Mouse (Mus musculus) left cerebral cortex, adult 2 months (tissue): ENCODE results near the gene Son. TPM values are rescaled to one million over a fixed set of nuclear protein-coding genes. Genes with fewer than 3 reads are reported as not detected.
A peak's percentile ranks its signal among the peaks of the same experiment; 100 is the strongest.

Source experiments
- DNase-seq, 2 experiments: peaks; one replicate each; pipeline ENCODE4 v3.0.0; 2021 to 2022; ENCODE audit warnings: low spot score in 2 of 2, mixed read lengths in 1 of 2; ENCODE audit errors: extremely low spot score in 1 of 2
- H3K27ac ChIP-seq: fragments of 200-600 bp; 2 replicates; pipeline ENCODE4 v1.8.1; 2022
- H3K4me3 ChIP-seq: fragments of 200-600 bp; 2 replicates; pipeline ENCODE4 v1.8.1; 2022
- CTCF ChIP-seq: fragments of 200-600 bp; IDR thresholded peaks from 2 replicates; pipeline ENCODE4 v1.8.1; 2022; ENCODE audit warnings: antibody characterized with exemption, mild to moderate bottlenecking, moderate library complexity
- intact Hi-C: fragments of 180-260 bp; cut with DNase I; formaldehyde crosslinking; loops from one replicate; pipeline ENCODE4 v1.15.1; 2025
- long read RNA-seq, 2 experiments: library from polyadenylated mRNA; stranded (forward); transcript quantifications; one replicate each; pipeline ENCODE4 v2.0.0; 2021; ENCODE audit warnings: borderline mapping rate in 2 of 2
- total RNA-seq, 2 experiments: library from RNA; stranded (reverse); gene quantifications; 2 replicates each; pipeline ENCODE4 v1.2.3; 2021

Son gene
- total RNA-seq, result 100 to 1,000 TPM; 221 to 228 TPM
- long read RNA-seq, experiment 1, full-length matches to known transcripts, result 65 of 128 reads
- long read RNA-seq, experiment 1, partial matches to known transcripts, result 51 of 128 reads
- long read RNA-seq, experiment 1, other reads (novel, unspliced or antisense), result 12 of 128 reads
- long read RNA-seq, experiment 2, full-length matches to known transcripts, result 32 of 83 reads
- long read RNA-seq, experiment 2, partial matches to known transcripts, result 42 of 83 reads
- long read RNA-seq, experiment 2, other reads (novel, unspliced or antisense), result 9 of 83 reads

GRCm38 (mm10) chr16:91647461-91648219, at the start of gene Son:
Gene Son, plus strand, starts transcription at chr16:91647506.
- TF ChIP-seq CTCF, result no peak
- intact Hi-C loops, result loop anchor here (2.0 to 10.0 kb wide), 2 partner anchors 51 to 603 kb away; partner anchors contain the start of genes Paxbp1 and Tmem50b
- DNase-seq, result peak; percentile 95 to 97
- Histone ChIP-seq H3K27ac (peak within 1 kb of the TSS; percentile 98), H3K4me3 (peak within 1 kb of the TSS; percentile 63)

GRCm38 (mm10) chr16:91597672-91598010, 49.7 kb upstream of the Son start, which contains the start of gene Tmem50b:
Gene Tmem50b, minus strand, starts transcription at chr16:91597800.
- DNase-seq, result peak; percentile 99
- intact Hi-C loops, result loop anchor here (2.0 kb wide), 2 partner anchors 21 to 49 kb away; partner anchors contain the start of genes Dnajc28, Gart and Son

GRCm38 (mm10) chr16:91599242-91599641, 48.1 kb upstream of the Son start:
- Histone ChIP-seq H3K27ac (no peak overlapping the region), H3K4me3 (no peak overlapping the region)
- DNase-seq, result no peak
- TF ChIP-seq CTCF, result peak; percentile 31
- intact Hi-C loops, result no loop called here

More at GRCm38 (mm10) chr16:91597672-91598010, 49.7 kb upstream of the Son start, which contains the start of gene Tmem50b:
- no peak for TF ChIP-seq CTCF
- H3K27ac ChIP-seq, result peak within 1 kb of the TSS; percentile 80
- peak within 1 kb of the TSS; percentile 83 for H3K4me3 ChIP-seq

- intact Hi-C loops, result no loop called here
- no peak for TF ChIP-seq CTCF
- Histone ChIP-seq H3K27ac (no peak overlapping the region), H3K4me3 (no peak overlapping the region)
- DNase-seq, result no peak
These were observed 46.2 kb upstream of the Son start for GRCm38 (mm10) chr16:91601081-91601480.

- no peak for TF ChIP-seq CTCF
- intact Hi-C loops, result no loop called here
- DNase-seq, result no peak
- Histone ChIP-seq H3K27ac (no peak overlapping the region), H3K4me3 (no peak overlapping the region)
These were observed 45.6 kb upstream of the Son start for GRCm38 (mm10) chr16:91601693-91602092.

- intact Hi-C loops, result no loop called here
- no peak for DNase-seq
- TF ChIP-seq CTCF, result no peak
- Histone ChIP-seq H3K4me3 (no peak overlapping the region), H3K27ac (no peak overlapping the region)
These were observed 42.1 kb upstream of the Son start for GRCm38 (mm10) chr16:91605156-91605555.

- no peak for TF ChIP-seq CTCF
- Histone ChIP-seq H3K4me3 (no peak overlapping the region), H3K27ac (no peak overlapping the region)
- no peak for DNase-seq
- intact Hi-C loops, result no loop called here
These were observed 40.3 kb upstream of the Son start for GRCm38 (mm10) chr16:91606958-91607357.

GRCm38 (mm10) chr16:91609501-91610245, 37.6 kb upstream of the Son start:
- Histone ChIP-seq H3K4me3 (no peak overlapping the region), H3K27ac (no peak overlapping the region)
- DNase-seq, result no peak
- intact Hi-C loops, result no loop called here
- TF ChIP-seq CTCF, result no peak; the same call in 1 of the 2 replicates

- no peak for DNase-seq
- intact Hi-C loops, result no loop called here
- no peak overlapping the region for H3K27ac ChIP-seq
- H3K4me3 ChIP-seq, result no peak overlapping the region
- no peak for TF ChIP-seq CTCF
These were observed 36.1 kb upstream of the Son start for GRCm38 (mm10) chr16:91611248-91611647.

GRCm38 (mm10) chr16:91612525-91612924, 34.8 kb upstream of the Son start:
- intact Hi-C loops, result no loop called here
- no peak overlapping the region for H3K27ac ChIP-seq
- H3K4me3 ChIP-seq, result no peak overlapping the region
- DNase-seq, result no peak
- no peak for TF ChIP-seq CTCF

GRCm38 (mm10) chr16:91614552-91614951, 32.8 kb upstream of the Son start:
- Histone ChIP-seq H3K4me3 (no peak overlapping the region), H3K27ac (no peak overlapping the region)
- intact Hi-C loops, result no loop called here
- no peak for TF ChIP-seq CTCF
- DNase-seq, result no peak
